In the genomic region with DNA sequence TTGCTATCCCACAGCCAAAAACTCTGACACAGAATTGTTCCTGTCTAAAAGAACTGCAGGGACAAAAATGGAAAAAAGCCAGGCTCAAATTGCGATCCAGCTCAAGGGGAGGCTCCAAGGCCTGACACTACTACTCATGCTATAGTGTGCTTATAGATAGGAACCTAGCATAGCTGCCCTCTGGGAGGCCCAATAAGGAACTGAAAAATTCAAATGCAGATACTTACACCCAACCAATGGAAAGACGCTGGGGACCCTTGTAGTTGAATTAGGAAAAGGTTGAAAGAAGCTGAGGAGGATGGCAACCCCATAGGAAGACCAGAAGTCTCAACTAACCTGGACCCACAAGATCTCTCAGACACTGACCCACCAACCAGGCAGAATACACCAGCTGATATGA, we compare ENCODE assay signal across 18 mouse cellular contexts. TPM values are rescaled to one million over a fixed set of nuclear protein-coding genes. Genes with fewer than 3 reads are reported as not detected.
"Had no signal": no experiment of that assay in that cellular context is flagged by ENCODE, and none has a peak within 500 bp of the region (broad histone marks: within the 10 kb centered on the region; RNA-seq: fewer than 3 reads in every experiment).

No protein-coding gene starts in this region.

- H3K27me3 ChIP-seq: neural tube, embryonic 12.5 days; neural tube, embryonic 13.5 days; neural tube, embryonic 15.5 days; stomach, embryonic 15.5 days had no signal

- H3K27ac ChIP-seq: neural tube, embryonic 12.5 days; neural tube, embryonic 13.5 days; neural tube, embryonic 15.5 days; stomach, embryonic 15.5 days; stomach, postnatal 0 days had no signal

- H3K4me3 ChIP-seq: neural tube, embryonic 12.5 days; neural tube, embryonic 13.5 days; neural tube, embryonic 15.5 days; stomach, embryonic 15.5 days had no signal

- H3K36me3 ChIP-seq: neural tube, embryonic 12.5 days; neural tube, embryonic 13.5 days; neural tube, embryonic 15.5 days; stomach, embryonic 15.5 days had no signal

- DNase-seq: retina, postnatal 1 day; right cerebral cortex, adult 18-20 months; right cerebral cortex, postnatal 14 days; right cerebral cortex, postnatal 25 days; right cerebral cortex, postnatal 4 days; spleen, adult 18-20 months; thymus, adult 18-20 months; thymus, adult 2 months; thymus, postnatal 14 days; thymus, postnatal 25 days; thymus, postnatal 36 days; thymus, postnatal 4 days had no signal

- H3K9me3 ChIP-seq: neural tube, embryonic 12.5 days; neural tube, embryonic 13.5 days; neural tube, embryonic 15.5 days; stomach, embryonic 15.5 days had no signal

- H3K4me2 ChIP-seq: neural tube, embryonic 12.5 days; neural tube, embryonic 13.5 days; neural tube, embryonic 15.5 days; stomach, embryonic 15.5 days had no signal

- H3K4me1 ChIP-seq: neural tube, embryonic 12.5 days; neural tube, embryonic 13.5 days; neural tube, embryonic 15.5 days; stomach, embryonic 15.5 days had no signal

- H3K9ac ChIP-seq: neural tube, embryonic 12.5 days; neural tube, embryonic 13.5 days; neural tube, embryonic 15.5 days; stomach, embryonic 15.5 days had no signal

RNA-seq across cellular contexts. Expression of gene Me3, which starts 36.4 kb away (rescaled TPM):
- total RNA-seq: neutrophil, adult 5-6 weeks had no signal
